Mouse (Mus musculus) megakaryocyte, embryonic 14.5 days (primary cell): ENCODE results near the gene Smtn. TPM values are rescaled to one million over a fixed set of nuclear protein-coding genes. Genes with fewer than 3 reads are reported as not detected.
A peak's percentile ranks its signal among the peaks of the same experiment; 100 is the strongest.

Source experiments
- H3K27me3 ChIP-seq: replicated peaks from 2 replicates; pipeline ENCODE3; 2012; ENCODE audit warnings: inconsistent platforms
- H3K36me3 ChIP-seq: replicated peaks from 2 replicates; pipeline ENCODE3; 2012; ENCODE audit warnings: low read length, inconsistent platforms, mixed read lengths
- H3K4me1 ChIP-seq: 2 replicates; pipeline ENCODE4 v1.6.1; 2012; ENCODE audit warnings: inconsistent platforms
- H3K4me3 ChIP-seq: replicated peaks from 2 replicates; pipeline ENCODE3; 2012; ENCODE audit warnings: moderate library complexity, mild to moderate bottlenecking, inconsistent platforms
- H3K9me3 ChIP-seq: 2 replicates; pipeline ENCODE4 v1.6.1; 2012; ENCODE audit warnings: inconsistent platforms
- FLI1 ChIP-seq: IDR thresholded peaks from 2 replicates; pipeline ENCODE4 v1.6.1; 2012; ENCODE audit warnings: low read length, inconsistent platforms, mixed read lengths
- GATA1 ChIP-seq: IDR thresholded peaks from 3 replicates; pipeline ENCODE4 v1.6.1; 2012; ENCODE audit warnings: mixed read lengths, low read length, inconsistent platforms, borderline replicate concordance
- polyA plus RNA-seq: library from polyadenylated mRNA; stranded (reverse); fragments of >175 nt; gene quantifications from 2 replicates; pipeline ENCODE4 v1.2.3, GENCODE M21; 2012; ENCODE audit warnings: low replicate concordance; ENCODE audit not compliant: insufficient read depth

Gene Smtn
- polyA plus RNA-seq, 1 experiment, result 117 TPM

- Histone ChIP-seq H3K4me1 (peaks cover 69% of the 10 kb centered on the region), H3K4me3 (peak within 1 kb of the TSS; percentile 95), H3K9me3 (no peaks in the 10 kb centered on the region), H3K36me3 (peaks cover 22% of the 10 kb centered on the region), H3K27me3 (peaks cover 37% of the 10 kb centered on the region)
- TF ChIP-seq GATA1, result no peak
- no peak for TF ChIP-seq FLI1
Observed at GRCm38 (mm10) chr11:3514529-3515054, 25.8 kb downstream of the Smtn start, which contains the start of gene Selenom. Selenom (plus strand) TSS chr11:3514684.

- Histone ChIP-seq H3K36me3 (peaks cover 10% of the 10 kb centered on the region), H3K4me3 (no peak overlapping the region), H3K4me1 (peaks cover 73% of the 10 kb centered on the region), H3K27me3 (peaks cover 27% of the 10 kb centered on the region), H3K9me3 (no peaks in the 10 kb centered on the region)
- TF ChIP-seq FLI1 (no peak), GATA1 (no peak)
Observed at GRCm38 (mm10) chr11:3513291-3513690, 27.1 kb downstream of the Smtn start.

- peaks cover 61% of the 10 kb centered on the region for H3K4me1 ChIP-seq
- H3K9me3 ChIP-seq, result no peaks in the 10 kb centered on the region
- H3K27me3 ChIP-seq, result peaks cover 15% of the 10 kb centered on the region
- TF ChIP-seq FLI1 (no peak), GATA1 (no peak)
- H3K36me3 ChIP-seq, result no peaks in the 10 kb centered on the region
- H3K4me3 ChIP-seq, result peak overlapping the region; percentile 28
Observed at GRCm38 (mm10) chr11:3510321-3510720, 30.1 kb downstream of the Smtn start.

GRCm38 (mm10) chr11:3509181-3510085, 31.0 kb downstream of the Smtn start:
- Histone ChIP-seq H3K36me3 (no peaks in the 10 kb centered on the region), H3K27me3 (peaks cover 24% of the 10 kb centered on the region), H3K4me1 (peaks cover 61% of the 10 kb centered on the region), H3K9me3 (no peaks in the 10 kb centered on the region), H3K4me3 (no peak overlapping the region)
- TF ChIP-seq FLI1 (no peak), GATA1 (no peak)

GRCm38 (mm10) chr11:3508226-3508625, 32.2 kb downstream of the Smtn start:
- TF ChIP-seq GATA1, result no peak
- no peak for TF ChIP-seq FLI1
- no peaks in the 10 kb centered on the region for H3K36me3 ChIP-seq
- H3K4me3 ChIP-seq, result peak overlapping the region; percentile 60
- H3K27me3 ChIP-seq, result peaks cover 36% of the 10 kb centered on the region
- no peaks in the 10 kb centered on the region for H3K9me3 ChIP-seq
- H3K4me1 ChIP-seq, result peaks cover 59% of the 10 kb centered on the region

- no peak for TF ChIP-seq GATA1
- no peak for TF ChIP-seq FLI1
- H3K36me3 ChIP-seq, result no peaks in the 10 kb centered on the region
- H3K4me3 ChIP-seq, result peak overlapping the region; percentile 70
- peaks cover 74% of the 10 kb centered on the region for H3K27me3 ChIP-seq
- H3K9me3 ChIP-seq, result no peaks in the 10 kb centered on the region
- peaks cover 38% of the 10 kb centered on the region for H3K4me1 ChIP-seq
Observed at GRCm38 (mm10) chr11:3503755-3504693, 36.4 kb downstream of the Smtn start.

- peaks cover 74% of the 10 kb centered on the region for H3K27me3 ChIP-seq
- H3K9me3 ChIP-seq, result no peaks in the 10 kb centered on the region
- H3K4me1 ChIP-seq, result peaks cover 23% of the 10 kb centered on the region
- no peaks in the 10 kb centered on the region for H3K36me3 ChIP-seq
- no peak overlapping the region for H3K4me3 ChIP-seq
- no peak for TF ChIP-seq GATA1
- TF ChIP-seq FLI1, result no peak
Observed at GRCm38 (mm10) chr11:3502459-3503072, 37.8 kb downstream of the Smtn start.

- Histone ChIP-seq H3K4me1 (peaks cover 18% of the 10 kb centered on the region), H3K36me3 (no peaks in the 10 kb centered on the region), H3K27me3 (peaks cover 70% of the 10 kb centered on the region), H3K9me3 (no peaks in the 10 kb centered on the region), H3K4me3 (no peak overlapping the region)
- no peak for TF ChIP-seq FLI1
- no peak for TF ChIP-seq GATA1
Observed at GRCm38 (mm10) chr11:3502057-3502456, 38.4 kb downstream of the Smtn start.

- Histone ChIP-seq H3K36me3 (no peaks in the 10 kb centered on the region), H3K27me3 (peaks cover 42% of the 10 kb centered on the region), H3K4me3 (no peak overlapping the region), H3K9me3 (no peaks in the 10 kb centered on the region), H3K4me1 (peaks cover 15% of the 10 kb centered on the region)
- no peak for TF ChIP-seq FLI1
- no peak for TF ChIP-seq GATA1
Observed at GRCm38 (mm10) chr11:3497296-3497695, 43.1 kb downstream of the Smtn start.
